Mouse (Mus musculus) left cerebral cortex, postnatal 10 days (tissue): ENCODE measurements at regions not wholly inside any gene's neighbourhood (a gene's known extent, or its start where the extent isn't known, plus 50 kb on each side); places are given as distances from the start of the nearest gene placed in this dataset.

ENCODE experiments used
- DNase-seq, 2 experiments: peaks; one replicate each; pipeline ENCODE4 v3.0.0; 2021 to 2022; ENCODE audit warnings: low spot score in 2 of 2, mixed read lengths in 1 of 2; ENCODE audit errors: extremely low spot score in 1 of 2
- intact Hi-C: fragments of 180-260 bp; cut with DNase I; formaldehyde crosslinking; loops from one replicate; pipeline ENCODE4 v1.15.1; 2025

DNA sequence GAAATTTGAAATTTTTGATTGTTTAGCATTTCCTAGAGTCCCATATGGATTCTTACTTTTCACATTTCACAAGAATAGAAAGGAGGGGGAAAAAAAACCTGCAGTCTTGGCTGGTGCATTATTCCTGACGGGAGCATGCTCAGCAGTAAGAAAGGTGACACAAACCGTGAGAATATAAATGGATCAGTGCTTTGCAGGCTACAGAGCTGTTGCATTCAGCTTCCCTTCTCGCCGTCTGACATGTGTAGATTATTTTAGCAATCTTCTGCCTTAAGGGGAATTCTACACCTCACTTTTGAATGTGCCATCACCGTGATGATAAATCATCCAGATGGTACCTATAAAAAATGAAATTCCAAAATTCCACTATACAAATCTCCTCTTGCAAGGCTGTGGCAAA is 55.3 kb downstream of the Crygf start:
- DNase-seq, result peak in 1 of 2 experiments; percentile 12
- intact Hi-C loops, result no loop called here

DNA sequence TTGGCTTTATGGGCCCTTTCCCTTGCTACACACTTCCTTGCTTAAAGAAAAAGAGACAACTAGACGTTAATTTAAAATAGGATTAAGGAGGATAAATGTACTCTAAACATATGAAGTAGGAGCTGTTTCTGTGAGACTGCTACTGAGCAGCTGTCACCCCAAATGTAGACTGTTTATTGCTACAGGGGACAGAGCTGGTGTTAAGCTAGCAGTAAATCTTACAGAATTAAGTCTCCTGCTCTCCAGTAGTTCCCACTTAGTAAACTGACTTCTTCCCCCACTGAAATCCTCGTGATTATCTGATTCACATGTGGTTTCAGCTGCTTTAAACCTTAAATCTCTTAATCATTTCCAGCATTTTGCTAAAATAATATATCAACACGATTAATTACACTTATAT is 74.1 kb downstream of the Crygf start:
- intact Hi-C loops, result no loop called here
- no peak for DNase-seq

DNA sequence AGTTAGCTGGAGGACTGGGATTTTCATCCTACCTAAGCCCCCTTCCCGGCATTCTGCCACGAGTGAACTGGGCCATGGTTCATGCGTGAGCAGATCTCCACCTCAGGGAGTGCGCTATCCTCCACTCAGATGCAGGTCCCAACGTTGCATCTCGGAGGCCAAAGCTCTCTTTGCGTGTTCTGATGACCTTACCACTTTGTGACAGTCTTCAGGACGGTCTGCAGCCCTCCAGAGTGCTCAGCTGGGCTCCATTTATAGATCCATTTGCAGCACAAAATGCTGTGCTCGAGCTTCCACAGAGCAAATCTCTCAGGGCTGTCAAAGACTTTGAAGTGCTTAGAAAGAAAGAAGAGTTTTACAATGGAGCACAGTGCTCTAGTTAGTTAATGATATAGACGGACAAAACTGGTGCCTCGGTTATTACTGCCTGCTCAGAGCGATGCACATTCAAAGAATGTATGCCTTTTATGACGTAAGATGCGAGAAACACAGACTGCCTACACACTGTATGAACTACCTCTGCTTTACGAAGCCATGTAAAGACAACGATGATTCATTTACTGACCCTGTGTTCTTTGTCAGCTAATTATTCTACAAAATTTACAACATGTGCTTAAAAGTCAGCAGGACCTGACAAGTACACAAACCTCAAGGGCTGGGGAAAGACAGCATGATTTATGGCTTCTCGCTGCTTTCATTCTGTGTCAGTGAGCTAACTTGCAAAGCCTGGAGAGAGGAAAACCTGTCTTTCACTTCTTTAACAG is 77.8 kb downstream of the Crygf start:
- intact Hi-C loops, result no loop called here
- no peak for DNase-seq
